Mouse (Mus musculus) B cell, adult 2 months (primary cell): ENCODE results near the gene Psma3.
A peak's percentile ranks its signal among the peaks of the same experiment; 100 is the strongest.

Experiments
- DNase-seq, 2 experiments: peaks; one replicate each; pipeline ENCODE4 v3.0.0; 2022

Psma3 gene

GRCm38 (mm10) chr12:70974441-70975266, at the start of gene Psma3:
Gene Psma3, plus strand, starts transcription at chr12:70974621.
- peak; percentile 86 to 87 for DNase-seq

- DNase-seq, result no peak
These were observed 44.6 kb upstream of the Psma3 start for GRCm38 (mm10) chr12:70929781-70930180.

- DNase-seq, result no peak
These were observed 37.3 kb upstream of the Psma3 start for GRCm38 (mm10) chr12:70937150-70937549.

GRCm38 (mm10) chr12:70937571-70938384, 36.6 kb upstream of the Psma3 start, which contains the start of gene Actr10:
Gene Actr10, plus strand, starts transcription at chr12:70937857.
- peak; percentile 97 for DNase-seq

- DNase-seq, result no peak
These were observed 33.6 kb upstream of the Psma3 start for GRCm38 (mm10) chr12:70940806-70941205.

GRCm38 (mm10) chr12:70944181-70944580, 30.2 kb upstream of the Psma3 start:
- DNase-seq, result no peak

- no peak for DNase-seq
These were observed 27.7 kb upstream of the Psma3 start for GRCm38 (mm10) chr12:70946585-70947256.

- DNase-seq, result no peak
These were observed 15.8 kb upstream of the Psma3 start for GRCm38 (mm10) chr12:70958640-70959039.

- no peak for DNase-seq
These were observed 6.8 kb upstream of the Psma3 start for GRCm38 (mm10) chr12:70967581-70967980.

GRCm38 (mm10) chr12:70968141-70968790, 6.2 kb upstream of the Psma3 start:
- peak; percentile 88 to 89 for DNase-seq

GRCm38 (mm10) chr12:70968791-70969307, 5.6 kb upstream of the Psma3 start:
- DNase-seq, result peak; percentile 93 to 94

GRCm38 (mm10) chr12:70969485-70970184, 4.8 kb upstream of the Psma3 start:
- DNase-seq, result peak; percentile 68 to 69

GRCm38 (mm10) chr12:70973831-70974230, 590 bp upstream of the Psma3 start:
- no peak for DNase-seq

- DNase-seq, result peak; percentile 23 to 24
These were observed 985 bp downstream of the Psma3 start for GRCm38 (mm10) chr12:70975406-70975805.

- no peak for DNase-seq
These were observed 1.5 kb downstream of the Psma3 start for GRCm38 (mm10) chr12:70975891-70976290.

GRCm38 (mm10) chr12:70978345-70978744, 3.9 kb downstream of the Psma3 start:
- DNase-seq, result no peak

- no peak for DNase-seq
These were observed 10.6 kb downstream of the Psma3 start for GRCm38 (mm10) chr12:70984855-70985550.

GRCm38 (mm10) chr12:70997225-70997624, 22.8 kb downstream of the Psma3 start:
- DNase-seq, result no peak

- DNase-seq, result peak; percentile 32 to 45
These were observed 25.0 kb downstream of the Psma3 start for GRCm38 (mm10) chr12:70999423-70999903.

- DNase-seq, result no peak
These were observed 25.9 kb downstream of the Psma3 start for GRCm38 (mm10) chr12:71000344-71000743.

GRCm38 (mm10) chr12:71001456-71001855, 27.0 kb downstream of the Psma3 start:
- DNase-seq, result no peak
